Mouse (Mus musculus): ENCODE results near the gene Arhgap10. TPM values are rescaled to one million over a fixed set of nuclear protein-coding genes. Genes with fewer than 3 reads are reported as not detected.

Gene Arhgap10
- total RNA-seq, 2 experiments from 2014 or later = 29.5 to 33.2 TPM

GRCm38 (mm10) chr8:77276827-77277226, 240.9 kb downstream of the Arhgap10 start:
- DNase-seq (ENCODE audit: low spot score in 2 of 2) = no peak
- intact Hi-C loops (cut with DNase I) = no loop called here

- DNase-seq (ENCODE audit: low spot score in 2 of 2) = no peak
- intact Hi-C loops (cut with DNase I) = no loop called here
These were observed 242.2 kb downstream of the Arhgap10 start for GRCm38 (mm10) chr8:77275571-77275970.

- DNase-seq (ENCODE audit: low spot score in 2 of 2) = no peak
- intact Hi-C loops (cut with DNase I) = no loop called here
These were observed 245.6 kb downstream of the Arhgap10 start for GRCm38 (mm10) chr8:77272136-77272535.

- intact Hi-C loops (cut with DNase I) = no loop called here
- DNase-seq (ENCODE audit: low spot score in 2 of 2) = no peak
These were observed 249.8 kb downstream of the Arhgap10 start for GRCm38 (mm10) chr8:77267941-77268405.

GRCm38 (mm10) chr8:77262216-77263009, 255.3 kb downstream of the Arhgap10 start:
- intact Hi-C loops (cut with DNase I) = no loop called here
- peak; percentile 10 to 64 for DNase-seq (ENCODE audit: low spot score in 2 of 2)

DNA sequence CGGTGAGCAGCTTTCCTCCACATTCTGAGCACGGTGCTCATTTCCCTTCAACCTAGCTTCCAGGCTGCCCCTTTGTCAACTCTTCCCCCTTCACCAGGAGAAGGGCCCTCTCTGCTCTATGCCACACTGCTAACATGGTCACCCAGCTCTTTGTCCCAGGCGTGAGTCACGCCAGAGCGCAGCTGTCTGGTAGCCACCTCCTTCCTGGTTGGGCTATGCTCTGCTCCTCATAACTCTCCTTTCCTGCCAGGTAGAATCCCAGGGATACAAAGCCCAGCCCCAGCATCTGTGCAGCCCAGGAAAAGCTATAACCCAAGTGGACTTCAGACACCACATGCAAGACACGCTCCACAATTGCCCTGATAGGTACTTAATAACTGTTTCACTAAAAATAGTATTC, 256.5 kb downstream of the Arhgap10 start:
- intact Hi-C loops (cut with DNase I) = no loop called here
- DNase-seq (ENCODE audit: low spot score in 2 of 2) = no peak

GRCm38 (mm10) chr8:77257085-77257451, 260.7 kb downstream of the Arhgap10 start:
- peak; percentile 18 to 37 for DNase-seq (ENCODE audit: low spot score in 2 of 2)
- intact Hi-C loops (cut with DNase I) = loop anchor here (5.0 kb wide), 1 partner anchor 35 kb away; no protein-coding TSS in a partner anchor

DNA sequence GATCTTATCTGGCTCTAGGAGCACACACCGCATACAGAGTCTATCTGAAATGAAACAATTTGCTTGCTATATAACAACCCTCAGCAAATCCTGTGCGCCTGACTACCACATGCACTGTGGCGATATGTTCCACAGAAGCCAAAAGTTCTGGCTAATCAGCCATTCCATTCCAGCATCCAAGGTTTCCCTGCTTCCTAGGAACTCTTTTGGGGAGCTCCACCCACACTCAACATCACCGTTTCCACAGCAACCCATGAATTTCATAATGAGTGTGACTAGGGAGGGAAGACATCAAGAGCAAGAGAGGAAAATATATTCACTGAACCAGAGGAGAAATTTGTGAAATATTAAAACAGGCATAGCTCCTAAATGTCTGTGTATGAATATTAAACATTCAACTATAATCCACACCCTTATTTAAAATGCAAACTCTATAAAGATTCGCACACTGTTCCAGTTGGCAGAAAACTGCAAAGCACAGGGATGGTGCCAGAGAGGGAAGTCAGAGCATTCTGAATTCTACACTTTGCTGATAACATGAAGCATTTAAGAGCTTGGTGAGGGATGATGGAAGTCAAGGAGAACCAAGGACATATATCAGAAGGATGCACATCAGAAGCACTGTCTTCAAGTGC, 261.2 kb downstream of the Arhgap10 start:
- intact Hi-C loops (cut with DNase I) = loop anchor here (5.0 kb wide), 1 partner anchor 36 kb away; no protein-coding TSS in a partner anchor
- peak; percentile 62 to 94 for DNase-seq (ENCODE audit: low spot score in 2 of 2)

DNA sequence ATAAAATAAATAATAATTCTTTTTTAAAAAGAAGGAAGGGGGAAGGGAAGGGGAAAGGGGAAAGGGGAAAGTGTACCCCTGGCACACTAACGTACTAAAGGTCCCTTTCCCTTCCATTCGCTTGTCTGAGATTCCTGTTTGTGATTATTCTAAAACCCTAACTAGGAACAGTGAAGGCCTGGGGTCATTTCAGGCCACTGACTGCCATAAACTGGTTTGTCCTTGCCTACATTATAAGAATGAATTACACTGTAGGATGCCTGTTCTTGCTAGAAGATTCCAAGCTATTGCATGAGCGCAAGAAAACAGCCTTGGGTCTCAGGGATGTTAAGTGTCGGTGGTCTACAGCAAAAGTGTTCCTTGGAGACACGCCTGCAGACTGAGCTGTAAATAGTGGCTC, 263.3 kb downstream of the Arhgap10 start:
- intact Hi-C loops (cut with DNase I) = no loop called here
- no peak for DNase-seq (ENCODE audit: low spot score in 2 of 2)

GRCm38 (mm10) chr8:77251134-77251533, 266.6 kb downstream of the Arhgap10 start:
- no peak for DNase-seq (ENCODE audit: low spot score in 2 of 2)
- intact Hi-C loops (cut with DNase I) = no loop called here

GRCm38 (mm10) chr8:77250094-77250493, 267.7 kb downstream of the Arhgap10 start:
- intact Hi-C loops (cut with DNase I) = no loop called here
- DNase-seq (ENCODE audit: low spot score in 2 of 2) = no peak

GRCm38 (mm10) chr8:77241381-77241780, 276.4 kb downstream of the Arhgap10 start:
- intact Hi-C loops (cut with DNase I) = no loop called here
- DNase-seq (ENCODE audit: low spot score in 2 of 2) = no peak

GRCm38 (mm10) chr8:77239462-77239861, 278.3 kb downstream of the Arhgap10 start:
- intact Hi-C loops (cut with DNase I) = no loop called here
- DNase-seq (ENCODE audit: low spot score in 2 of 2) = no peak

DNA sequence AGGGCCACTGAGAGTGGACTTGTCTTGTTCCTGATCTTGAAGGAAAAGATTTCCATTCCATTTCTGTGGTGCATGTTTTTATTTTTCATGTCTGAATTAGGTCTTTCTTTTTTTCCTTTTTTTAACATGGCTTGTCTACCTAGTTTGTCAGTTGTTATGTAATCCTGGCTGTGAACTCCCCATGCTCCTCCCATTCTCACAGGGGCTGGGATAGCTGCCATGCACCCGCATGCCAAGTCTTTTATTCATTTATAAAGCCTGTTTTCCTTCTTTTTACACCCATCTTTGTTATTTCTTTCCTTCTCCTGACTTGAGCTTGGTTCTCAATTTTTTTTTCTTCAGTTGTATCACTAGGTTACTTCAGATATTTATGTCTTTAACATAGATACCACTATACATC, 281.1 kb downstream of the Arhgap10 start:
- DNase-seq (ENCODE audit: low spot score in 2 of 2) = no peak
- intact Hi-C loops (cut with DNase I) = no loop called here

- intact Hi-C loops (cut with DNase I) = no loop called here
- no peak for DNase-seq (ENCODE audit: low spot score in 2 of 2)
These were observed 285.3 kb downstream of the Arhgap10 start for GRCm38 (mm10) chr8:77232411-77232810.

GRCm38 (mm10) chr8:77231834-77232233, 285.9 kb downstream of the Arhgap10 start:
- intact Hi-C loops (cut with DNase I) = no loop called here
- DNase-seq (ENCODE audit: low spot score in 2 of 2) = no peak

- no peak for DNase-seq (ENCODE audit: low spot score in 2 of 2)
- intact Hi-C loops (cut with DNase I) = no loop called here
These were observed 286.5 kb downstream of the Arhgap10 start for GRCm38 (mm10) chr8:77231211-77231610.

- intact Hi-C loops (cut with DNase I) = no loop called here
- no peak for DNase-seq (ENCODE audit: low spot score in 2 of 2)
These were observed 289.1 kb downstream of the Arhgap10 start for GRCm38 (mm10) chr8:77228688-77229087.

GRCm38 (mm10) chr8:77227742-77228141, 290.0 kb downstream of the Arhgap10 start:
- no peak for DNase-seq (ENCODE audit: low spot score in 2 of 2)
- intact Hi-C loops (cut with DNase I) = no loop called here

DNA sequence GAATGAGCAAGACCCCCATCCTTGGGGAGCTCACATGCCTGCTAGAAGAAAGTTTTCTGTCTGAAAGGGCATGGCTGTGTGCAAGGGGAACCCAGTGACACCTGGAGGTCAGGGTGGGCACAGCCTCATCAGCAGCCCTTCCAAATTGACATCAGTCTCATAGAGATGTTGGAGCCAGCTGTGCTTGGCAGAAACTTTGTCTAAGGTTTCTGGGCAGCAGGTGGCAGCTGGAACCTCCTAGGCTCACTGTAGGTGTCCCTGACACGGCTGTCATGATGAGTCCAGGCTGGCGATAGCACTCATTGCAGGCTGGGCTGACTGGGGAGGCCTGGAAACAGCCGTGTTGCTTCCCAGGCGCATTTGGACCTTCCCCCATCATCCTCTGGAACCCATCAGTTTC, 294.6 kb downstream of the Arhgap10 start:
- intact Hi-C loops (cut with DNase I) = no loop called here
- DNase-seq (ENCODE audit: low spot score in 2 of 2) = no peak

DNA sequence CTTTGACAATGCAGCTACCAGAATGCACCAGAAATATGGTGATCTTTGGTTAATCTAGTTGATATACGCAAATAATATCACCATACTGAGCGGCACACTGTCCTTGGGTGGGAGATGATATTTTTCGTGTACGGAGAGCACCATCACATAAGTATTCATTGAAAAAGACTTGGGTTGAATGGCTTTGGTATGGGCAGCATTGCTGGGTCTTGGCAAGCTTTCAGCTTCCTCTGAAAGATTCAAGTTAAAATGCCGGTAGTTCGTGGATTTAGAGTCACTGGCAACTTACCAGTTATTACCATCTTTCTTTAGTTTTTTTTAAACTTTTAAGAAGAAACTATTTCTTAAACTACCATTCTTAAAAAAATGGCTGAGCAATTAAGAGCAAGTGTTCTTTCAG, 302.6 kb downstream of the Arhgap10 start:
- no peak for DNase-seq (ENCODE audit: low spot score in 2 of 2)
- intact Hi-C loops (cut with DNase I) = no loop called here

Measured in left cerebral cortex, postnatal 25 days (tissue).